In genomic region chr7:18970956-18971355, GRCm38 (mm10) we compare ENCODE assay signal across 24 mouse cellular contexts. TPM values are rescaled to one million over a fixed set of nuclear protein-coding genes. Genes with fewer than 3 reads are reported as not detected.
A peak's percentile ranks its signal among the peaks of the same experiment; 100 is the strongest.
DNase-seq lines count a peak whose midpoint lies in the region; ATAC-seq and TF ChIP-seq lines count a peak whose summit lies in the region.
"Had no signal": no experiment of that assay in that cellular context is flagged by ENCODE, and none has a peak within 500 bp of the region (broad histone marks: within the 10 kb centered on the region; RNA-seq: fewer than 3 reads in every experiment).

No protein-coding gene starts in this region.

- no peaks in the 10 kb centered on the region for H3K4me1 ChIP-seq in hindbrain, postnatal 0 days (ENCODE audit: insufficient read depth, low read length)
- no peaks in the 10 kb centered on the region for H3K4me1 ChIP-seq in hindbrain, embryonic 12.5 days
- no peaks in the 10 kb centered on the region for H3K4me1 ChIP-seq in liver, postnatal 0 days (ENCODE audit: insufficient read depth)
- no peaks in the 10 kb centered on the region for H3K4me1 ChIP-seq in liver, embryonic 11.5 days (replicated peaks; ENCODE audit: control insufficient read depth, insufficient read depth, low read length)
- peaks cover 0 to 4% of the 10 kb centered on the region in 2 experiments; a peak in 2 of 4 replicates for H3K4me1 ChIP-seq in CH12.LX (ENCODE audit: control insufficient read depth in 1 of 2, insufficient read depth in 2 of 2)
- H3K4me1 ChIP-seq: embryonic facial prominence, embryonic 13.5 days; lung, embryonic 15.5 days; stomach, embryonic 15.5 days had no signal

- no peak for ATAC-seq in hindbrain, postnatal 0 days
- ATAC-seq in hindbrain, embryonic 12.5 days (ENCODE audit: low FRiP score): no peak
- no peak for ATAC-seq in liver, postnatal 0 days
- no peak for ATAC-seq in liver, embryonic 11.5 days (replicated peaks; ENCODE audit: low FRiP score)
- ATAC-seq: Patski had no signal

- no peaks in the 10 kb centered on the region for H3K36me3 ChIP-seq in hindbrain, postnatal 0 days (ENCODE audit: insufficient read depth, low read length)
- H3K36me3 ChIP-seq in hindbrain, embryonic 12.5 days: no peaks in the 10 kb centered on the region
- no peaks in the 10 kb centered on the region for H3K36me3 ChIP-seq in liver, postnatal 0 days (replicated peaks; ENCODE audit: insufficient read depth, low read length)
- no peaks in the 10 kb centered on the region for H3K36me3 ChIP-seq in liver, embryonic 11.5 days (ENCODE audit: control insufficient read depth, insufficient read depth, low read length)
- H3K36me3 ChIP-seq in CH12.LX (replicated peaks in 1 of 2; ENCODE audit: control insufficient read depth in 1 of 2, insufficient read depth in 1 of 2, low read length in 1 of 2): no peaks in the 10 kb centered on the region
- H3K36me3 ChIP-seq: embryonic facial prominence, embryonic 13.5 days; lung, embryonic 15.5 days; stomach, embryonic 15.5 days had no signal

- TF ChIP-seq EP300 in liver, postnatal 0 days (IDR thresholded peaks at IDR 0.05; ENCODE audit: low read depth): no peak
- no peak for TF ChIP-seq EP300 in CH12.LX (IDR thresholded peaks at IDR 0.05; ENCODE audit: low read length)

- no peak overlapping the region for H3K4me3 ChIP-seq in hindbrain, postnatal 0 days (ENCODE audit: low read length)
- no peak overlapping the region for H3K4me3 ChIP-seq in hindbrain, embryonic 12.5 days
- no peak overlapping the region for H3K4me3 ChIP-seq in liver, postnatal 0 days (ENCODE audit: low read depth, low read length)
- H3K4me3 ChIP-seq in liver, embryonic 11.5 days (ENCODE audit: low read depth, low read length): no peak overlapping the region
- no peak overlapping the region for H3K4me3 ChIP-seq in CH12.LX (replicated peaks in 1 of 3; ENCODE audit: low read depth in 2 of 3, low read length in 2 of 3, poor library complexity in 1 of 3)
- H3K4me3 ChIP-seq: embryonic facial prominence, embryonic 13.5 days; lung, embryonic 15.5 days; megakaryocyte, embryonic 14.5 days; stomach, embryonic 15.5 days had no signal

- no peak for DNase-seq in hindbrain, postnatal 0 days (ENCODE audit: low spot score)
- peak; percentile 30 for DNase-seq in liver, postnatal 0 days
- DNase-seq in liver, embryonic 11.5 days (ENCODE audit: low spot score): no peak
- DNase-seq in CH12.LX (ENCODE audit: extremely low read depth) (peak; percentile 23), R1 (ENCODE audit: low read depth, low spot score) (peak; percentile 58)
- DNase-seq in spleen, postnatal 36 days (ENCODE audit: low spot score in 2 of 2): no peak
- no peak for DNase-seq in spleen, adult 12 weeks (ENCODE audit: low spot score)
- DNase-seq: adrenal gland, postnatal 36 days; cerebellum, adult 9-11 months; gastrocnemius, postnatal 14 days; spleen, adult 18-20 months; thymus, postnatal 14 days had no signal

- peak; percentile 32 for TF ChIP-seq RAD21 in CH12.LX (IDR thresholded peaks at IDR 0.05; ENCODE audit: low read depth, low read length)

- H3K27ac ChIP-seq in hindbrain, postnatal 0 days: no peak overlapping the region
- no peak overlapping the region for H3K27ac ChIP-seq in hindbrain, embryonic 12.5 days
- H3K27ac ChIP-seq in liver, postnatal 0 days (ENCODE audit: low read depth): no peak overlapping the region
- H3K27ac ChIP-seq in liver, embryonic 11.5 days (ENCODE audit: low read depth, low read length): no peak overlapping the region
- no peak overlapping the region for H3K27ac ChIP-seq in CH12.LX (ENCODE audit: insufficient read depth, low read depth)
- H3K27ac ChIP-seq: embryonic facial prominence, embryonic 13.5 days; lung, embryonic 15.5 days; stomach, embryonic 15.5 days had no signal

- H3K4me2 ChIP-seq in hindbrain, postnatal 0 days (ENCODE audit: low read depth, low read length): no peak overlapping the region
- no peak overlapping the region for H3K4me2 ChIP-seq in hindbrain, embryonic 12.5 days (replicated peaks)
- H3K4me2 ChIP-seq in liver, postnatal 0 days (ENCODE audit: low read depth, low read length): no peak overlapping the region
- H3K4me2 ChIP-seq in liver, embryonic 11.5 days: no peak overlapping the region
- H3K4me2 ChIP-seq in CH12.LX (ENCODE audit: insufficient read depth, low read depth, poor library complexity, severe bottlenecking): no peak overlapping the region
- H3K4me2 ChIP-seq: embryonic facial prominence, embryonic 13.5 days; lung, embryonic 15.5 days; stomach, embryonic 15.5 days had no signal

- peak; percentile 40 for TF ChIP-seq CTCF in hindbrain, postnatal 0 days (IDR thresholded peaks at IDR 0.05; ENCODE audit: low read depth)
- TF ChIP-seq CTCF in liver, postnatal 0 days (IDR thresholded peaks at IDR 0.05; ENCODE audit: low read depth): peak; percentile 42; the same call in 1 of the 2 replicates
- peak; percentile 17 to 45; a peak in 2 of 4 replicates for TF ChIP-seq CTCF in CH12.LX (conservative IDR thresholded peaks at IDR 0.05 in 1 of 2, IDR thresholded peaks at IDR 0.05 in 1 of 2; ENCODE audit: low read depth in 2 of 2, low read length in 2 of 2)

- in situ Hi-C loops in CH12.LX (cut with MboI; ENCODE audit: low pct_ligation_motif_present, low pct_unique_long_range_greater_than_20kb, low sequenced_read_pairs): loop anchor here (10.0 kb wide), 1 partner anchor 56 kb away; the partner anchor contains the start of gene Ccdc61

- no peaks in the 10 kb centered on the region for H3K9me3 ChIP-seq in hindbrain, postnatal 0 days (ENCODE audit: low read length)
- H3K9me3 ChIP-seq in hindbrain, embryonic 12.5 days (replicated peaks): no peaks in the 10 kb centered on the region; the same call in 1 of the 2 replicates
- H3K9me3 ChIP-seq in liver, postnatal 0 days (ENCODE audit: low read length): no peaks in the 10 kb centered on the region
- H3K9me3 ChIP-seq in liver, embryonic 11.5 days (ENCODE audit: control insufficient read depth, low read length): no peaks in the 10 kb centered on the region
- peaks cover 6% of the 10 kb centered on the region for H3K9me3 ChIP-seq in CH12.LX (replicated peaks; ENCODE audit: low read length)
- H3K9me3 ChIP-seq: embryonic facial prominence, embryonic 13.5 days; lung, embryonic 15.5 days; stomach, embryonic 15.5 days had no signal

- 95% methylated on average over 3 of the region's 3 CpGs for WGBS in hindbrain, postnatal 0 days
- WGBS in hindbrain, embryonic 12.5 days: 94% methylated on average over 3 of the region's 3 CpGs
- 87% methylated on average over 3 of the region's 3 CpGs for WGBS in liver, postnatal 0 days (ENCODE audit: insufficient replicate concordance)
- WGBS in liver, embryonic 11.5 days: 93% methylated on average over 3 of the region's 3 CpGs

- no peaks in the 10 kb centered on the region for H3K27me3 ChIP-seq in hindbrain, postnatal 0 days (ENCODE audit: insufficient read depth, low read length)
- H3K27me3 ChIP-seq in hindbrain, embryonic 12.5 days: no peaks in the 10 kb centered on the region
- 0 out of 2 replicates have a peak, but pooled peaks cover under 1% of the 10 kb centered on the region for H3K27me3 ChIP-seq in liver, postnatal 0 days (ENCODE audit: insufficient read depth, low read length)
- H3K27me3 ChIP-seq in liver, embryonic 11.5 days (replicated peaks; ENCODE audit: control insufficient read depth, insufficient read depth, low read length): peaks cover 4% of the 10 kb centered on the region
- H3K27me3 ChIP-seq in CH12.LX (replicated peaks): peaks cover 77% of the 10 kb centered on the region
- H3K27me3 ChIP-seq: Patski had no signal

- no peak for TF ChIP-seq POLR2A in CH12.LX (IDR thresholded peaks at IDR 0.05; ENCODE audit: low read depth, low read length)

- no peak overlapping the region for H3K9ac ChIP-seq in hindbrain, postnatal 0 days (replicated peaks; ENCODE audit: low read length)
- H3K9ac ChIP-seq in hindbrain, embryonic 12.5 days: no peak overlapping the region
- no peak overlapping the region for H3K9ac ChIP-seq in liver, postnatal 0 days (replicated peaks)
- H3K9ac ChIP-seq in liver, embryonic 11.5 days (ENCODE audit: low read depth, low read length): no peak overlapping the region
- no peak overlapping the region for H3K9ac ChIP-seq in CH12.LX (ENCODE audit: insufficient read depth, low read depth)
- H3K9ac ChIP-seq: embryonic facial prominence, embryonic 13.5 days; lung, embryonic 15.5 days; stomach, embryonic 15.5 days had no signal

- dilution Hi-C loops in CH12.LX (cut with MboI; ENCODE audit: extremely low pct_ligation_motif_present, extremely low pct_unique_long_range_greater_than_20kb, low sequenced_read_pairs): no loop called here

- no peaks in the 10 kb centered on the region for H3K79me2 ChIP-seq in CH12.LX (replicated peaks; ENCODE audit: control insufficient read depth, extremely low read depth, insufficient read depth, poor library complexity, severe bottlenecking)

RNA-seq across cellular contexts. Expression of gene Nanos2, which starts 16.2 kb away (rescaled TPM):
- total RNA-seq in hindbrain, postnatal 0 days (2014; rRNA removed): 1.3 and 2.6 TPM in 2 replicates
- 1.6 TPM in 2 replicates for polyA plus RNA-seq in hindbrain, postnatal 0 days (2015; fragmentation: Nextera tagmentation; extraction: Ambion mirVana)
- 0.29 and 0.37 TPM in 2 replicates for polyA plus RNA-seq in hindbrain, embryonic 12.5 days (2016; fragmentation: Nextera tagmentation; extraction: Ambion mirVana)
- polyA plus RNA-seq in liver, postnatal 0 days (2015; fragmentation: Nextera tagmentation; extraction: Ambion mirVana): not detected in 2 replicates
- not detected in 2 replicates for polyA plus RNA-seq in liver, embryonic 11.5 days (2014; fragmentation: Nextera tagmentation; extraction: Ambion mirVana)
- total RNA-seq in CH12.LX (2012; rRNA removed): not detected in 2 replicates
- not detected in 2 replicates for total RNA-seq in CH12.LX (2014; rRNA removed)
- not detected in 2 replicates for polyA plus RNA-seq in CH12.LX (2012; ENCODE audit: insufficient read length, low read depth)
- total RNA-seq: adrenal gland, postnatal 36 days; gastrocnemius, postnatal 14 days; heart, postnatal 25 days had no signal
- polyA plus RNA-seq: embryonic facial prominence, embryonic 13.5 days; kidney, embryonic 16.5 days; limb, embryonic 11.5 days; lung, embryonic 15.5 days; Patski; stomach, embryonic 15.5 days had no signal

RNA-seq across cellular contexts. Expression of gene Mypop, which starts 20.1 kb away (rescaled TPM):
- 22.5 and 26.1 TPM in 2 replicates for total RNA-seq in hindbrain, postnatal 0 days (2014; rRNA removed)
- polyA plus RNA-seq in hindbrain, postnatal 0 days (2015; fragmentation: Nextera tagmentation; extraction: Ambion mirVana): 5.6 and 6.0 TPM in 2 replicates
- 6.8 and 6.9 TPM in 2 replicates for polyA plus RNA-seq in hindbrain, embryonic 12.5 days (2016; fragmentation: Nextera tagmentation; extraction: Ambion mirVana)
- 0.39 and 0.55 TPM in 2 replicates for polyA plus RNA-seq in liver, postnatal 0 days (2015; fragmentation: Nextera tagmentation; extraction: Ambion mirVana)
- polyA plus RNA-seq in liver, embryonic 11.5 days (2014; fragmentation: Nextera tagmentation; extraction: Ambion mirVana): 1.5 and 2.2 TPM in 2 replicates
- total RNA-seq in CH12.LX (2012; rRNA removed) (2.5 and 2.8 TPM in 2 replicates), CH12.LX (2014; rRNA removed) (1.2 and 1.3 TPM in 2 replicates)
- 4.1 and 4.7 TPM in 2 replicates for polyA plus RNA-seq in CH12.LX (2012; ENCODE audit: insufficient read length, low read depth)

RNA-seq across cellular contexts. Expression of gene Irf2bp1, which starts 32.9 kb away (rescaled TPM):
- total RNA-seq in hindbrain, postnatal 0 days (2014; rRNA removed): 128 and 140 TPM in 2 replicates
- polyA plus RNA-seq in hindbrain, postnatal 0 days (2015; fragmentation: Nextera tagmentation; extraction: Ambion mirVana): 20.0 and 22.4 TPM in 2 replicates
- 44.0 and 47.4 TPM in 2 replicates for polyA plus RNA-seq in hindbrain, embryonic 12.5 days (2016; fragmentation: Nextera tagmentation; extraction: Ambion mirVana)
- polyA plus RNA-seq in liver, postnatal 0 days (2015; fragmentation: Nextera tagmentation; extraction: Ambion mirVana): 6.3 and 8.8 TPM in 2 replicates
- polyA plus RNA-seq in liver, embryonic 11.5 days (2014; fragmentation: Nextera tagmentation; extraction: Ambion mirVana): 23.3 and 24.9 TPM in 2 replicates
- 11.8 and 12.8 TPM in 2 replicates for total RNA-seq in CH12.LX (2012; rRNA removed)
- total RNA-seq in CH12.LX (2014; rRNA removed): 3.7 and 4.9 TPM in 2 replicates
- 6.6 and 7.1 TPM in 2 replicates for polyA plus RNA-seq in CH12.LX (2012; ENCODE audit: insufficient read length, low read depth)

RNA-seq across cellular contexts. Expression of gene Nova2, which starts 45.3 kb away (rescaled TPM):
- total RNA-seq in hindbrain, postnatal 0 days (2014; rRNA removed): 18.3 and 19.8 TPM in 2 replicates
- polyA plus RNA-seq in hindbrain, postnatal 0 days (2015; fragmentation: Nextera tagmentation; extraction: Ambion mirVana): 9.2 and 9.7 TPM in 2 replicates
- polyA plus RNA-seq in hindbrain, embryonic 12.5 days (2016; fragmentation: Nextera tagmentation; extraction: Ambion mirVana): 11.2 and 12.5 TPM in 2 replicates
- 0.08 and 0.12 TPM in 2 replicates for polyA plus RNA-seq in liver, postnatal 0 days (2015; fragmentation: Nextera tagmentation; extraction: Ambion mirVana)
- polyA plus RNA-seq in liver, embryonic 11.5 days (2014; fragmentation: Nextera tagmentation; extraction: Ambion mirVana): 0.22 and 0.41 TPM in 2 replicates
- total RNA-seq in CH12.LX (2012; rRNA removed) (0.04 TPM in 2 replicates), CH12.LX (2014; rRNA removed) (not detected in 2 replicates)
- polyA plus RNA-seq in CH12.LX (2012; ENCODE audit: insufficient read length, low read depth): not detected in 2 replicates

RNA-seq across cellular contexts. Expression of gene Foxa3, which starts 52.4 kb away (rescaled TPM):
- not detected in 2 replicates for total RNA-seq in hindbrain, postnatal 0 days (2014; rRNA removed)
- polyA plus RNA-seq in hindbrain, postnatal 0 days (2015; fragmentation: Nextera tagmentation; extraction: Ambion mirVana): not detected in 2 replicates
- polyA plus RNA-seq in hindbrain, embryonic 12.5 days (2016; fragmentation: Nextera tagmentation; extraction: Ambion mirVana): 0.10 and 0.73 TPM in 2 replicates
- 61.0 and 84.0 TPM in 2 replicates for polyA plus RNA-seq in liver, postnatal 0 days (2015; fragmentation: Nextera tagmentation; extraction: Ambion mirVana)
- polyA plus RNA-seq in liver, embryonic 11.5 days (2014; fragmentation: Nextera tagmentation; extraction: Ambion mirVana): 29.7 and 32.0 TPM in 2 replicates
- 0.08 TPM in 1 of 2 replicates, not detected in the other for total RNA-seq in CH12.LX (2012; rRNA removed)
- total RNA-seq in CH12.LX (2014; rRNA removed): not detected in 2 replicates
- not detected in 2 replicates for polyA plus RNA-seq in CH12.LX (2012; ENCODE audit: insufficient read length, low read depth)
- total RNA-seq: adrenal gland, postnatal 36 days; gastrocnemius, postnatal 14 days; heart, postnatal 25 days; layer of hippocampus, adult 18-20 months; left cerebral cortex, adult 18-20 months had no signal
- polyA plus RNA-seq: neural tube, embryonic 11.5 days had no signal

Comparison
In these comparisons a context has a peak if more than half of its experiments do, and no peak if none do; other contexts are left out.
1. DNase-seq: peak in liver, postnatal 0 days (single experiment), CH12.LX (single experiment) and R1 (single experiment); none in hindbrain, postnatal 0 days (single experiment), liver, embryonic 11.5 days (single experiment), spleen, postnatal 36 days (0 of 2) and spleen, adult 12 weeks (single experiment).
2. Peak in every context shown above with its lines, with median percentiles within 50 percentile points of each other: CTCF ChIP-seq.